Mouse (Mus musculus): Measurements from ENCODE around the gene Myo7a.

- TF ChIP-seq EP300 (IDR thresholded peaks at IDR 0.05; ENCODE audit: insufficient read depth, low read depth, low read length) (no peak), POLR2A (IDR thresholded peaks at IDR 0.05; ENCODE audit: insufficient read depth, low read length) (no peak)
These were observed 53.1 kb downstream of the Myo7a start for GRCm38 (mm10) chr7:98066229-98066628.
